Mouse (Mus musculus) megakaryocyte, adult 5-6 weeks (primary cell): ENCODE results near the gene Il6. TPM values are rescaled to one million over a fixed set of nuclear protein-coding genes. Genes with fewer than 3 reads are reported as not detected.
"Not testable (repeated sequence)": the region's sequence is repeated elsewhere in the genome, so short reads cannot be mapped to it uniquely, and the experiment has no call there.

Experiments used
- ATAC-seq: 2 replicates; pipeline ENCODE4 v1.8.0; 2016; ENCODE audit warnings: mild to moderate bottlenecking, inconsistent platforms; ENCODE audit not compliant: poor library complexity, severe bottlenecking
- total RNA-seq, 2 experiments: library from RNA; stranded (forward) in 1 of 2; stranded (reverse) in 1 of 2; fragments of 153-499, 151-499 nt in 1 of 2; fragments of 221-1000, 200-1000 nt in 1 of 2; gene quantifications; 2 replicates each; pipeline versions ENCODE4 v1.2.3 to v1.2.4; 2015 to 2017

Gene Il6
- total RNA-seq (2015) (14.1 and 24.4 TPM in 2 replicates), total RNA-seq (2017) (9.5 and 11.1 TPM in 2 replicates)

DNA sequence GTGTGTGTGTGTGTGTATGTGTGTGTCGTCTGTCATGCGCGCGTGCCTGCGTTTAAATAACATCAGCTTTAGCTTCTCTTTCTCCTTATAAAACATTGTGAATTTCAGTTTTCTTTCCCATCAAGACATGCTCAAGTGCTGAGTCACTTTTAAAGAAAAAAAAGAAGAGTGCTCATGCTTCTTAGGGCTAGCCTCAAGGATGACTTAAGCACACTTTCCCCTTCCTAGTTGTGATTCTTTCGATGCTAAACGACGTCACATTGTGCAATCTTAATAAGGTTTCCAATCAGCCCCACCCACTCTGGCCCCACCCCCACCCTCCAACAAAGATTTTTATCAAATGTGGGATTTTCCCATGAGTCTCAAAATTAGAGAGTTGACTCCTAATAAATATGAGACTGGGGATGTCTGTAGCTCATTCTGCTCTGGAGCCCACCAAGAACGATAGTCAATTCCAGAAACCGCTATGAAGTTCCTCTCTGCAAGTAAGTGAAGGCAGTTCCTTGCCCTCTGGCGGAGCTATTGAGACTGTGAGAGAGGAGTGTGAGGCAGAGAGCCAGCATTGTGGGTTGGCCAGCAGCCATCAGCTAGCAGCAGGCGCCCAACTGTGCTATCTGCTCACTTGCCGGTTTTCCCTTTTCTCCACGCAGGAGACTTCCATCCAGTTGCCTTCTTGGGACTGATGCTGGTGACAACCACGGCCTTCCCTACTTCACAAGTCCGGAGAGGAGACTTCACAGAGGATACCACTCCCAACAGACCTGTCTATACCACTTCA lies at the start of gene Il6:
Gene Il6 (plus strand): TSS at position 389 of the 778 bp plus-strand sequence.
- ATAC-seq = peak; percentile 78

DNA sequence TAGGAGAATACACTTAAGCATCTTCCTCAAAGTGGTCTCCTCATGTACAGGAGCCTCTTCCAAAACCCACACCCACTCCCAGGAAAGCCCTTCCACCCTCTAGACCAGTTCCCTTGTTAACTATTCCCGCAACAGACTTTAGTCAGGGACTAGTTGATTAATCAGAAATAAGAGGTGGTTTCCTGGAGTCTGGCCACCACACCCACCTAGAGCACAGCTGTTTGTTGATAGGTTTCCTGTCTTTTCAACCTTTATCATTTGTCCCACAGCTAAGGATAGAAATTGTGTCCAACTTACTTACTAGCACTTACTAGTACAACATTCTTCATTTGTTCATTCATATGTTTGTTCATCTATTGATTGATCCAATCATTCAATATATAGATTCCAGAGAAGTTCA lies 49.4 kb upstream of the Il6 start:
- no peak for ATAC-seq

DNA sequence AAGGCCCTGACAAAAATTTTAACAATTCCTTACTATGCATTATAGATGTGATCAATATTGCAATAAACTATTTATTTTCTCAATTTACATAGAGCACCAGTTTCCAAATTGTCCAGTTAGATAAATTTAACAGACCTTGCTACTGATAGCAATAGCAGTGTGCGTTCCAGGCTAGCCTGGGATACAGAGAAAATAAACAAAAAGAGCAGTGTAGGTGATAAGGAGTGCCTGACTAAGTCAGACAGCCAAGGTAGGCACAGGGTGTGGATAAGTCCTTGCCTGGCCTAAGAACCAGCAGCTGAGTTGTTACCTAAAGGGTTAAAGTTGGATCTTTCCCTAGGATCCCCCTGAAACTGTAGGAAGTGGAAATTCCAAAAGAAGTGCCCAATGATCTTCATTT lies 42.7 kb upstream of the Il6 start:
- no peak for ATAC-seq

DNA sequence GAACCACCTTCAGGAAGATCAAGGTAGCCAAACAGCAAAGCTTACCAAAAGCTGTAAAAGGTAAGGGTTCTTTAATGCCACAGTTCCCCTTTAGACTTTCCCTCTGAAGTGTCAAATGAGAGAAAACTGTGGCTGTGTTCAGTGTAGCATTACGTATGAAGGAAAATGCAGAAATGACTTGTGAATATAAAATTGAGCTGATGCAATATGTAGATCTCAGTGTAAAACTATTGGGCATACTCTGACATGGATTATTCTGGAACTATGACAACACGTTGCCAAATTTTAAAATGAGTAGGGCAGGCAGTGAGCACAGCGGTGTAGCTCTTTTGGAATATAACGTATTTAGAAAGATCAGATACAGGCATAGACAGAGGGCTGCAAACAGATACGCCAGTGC lies 40.1 kb upstream of the Il6 start:
- peak; percentile 30; the same call in 1 of the 2 replicates for ATAC-seq

DNA sequence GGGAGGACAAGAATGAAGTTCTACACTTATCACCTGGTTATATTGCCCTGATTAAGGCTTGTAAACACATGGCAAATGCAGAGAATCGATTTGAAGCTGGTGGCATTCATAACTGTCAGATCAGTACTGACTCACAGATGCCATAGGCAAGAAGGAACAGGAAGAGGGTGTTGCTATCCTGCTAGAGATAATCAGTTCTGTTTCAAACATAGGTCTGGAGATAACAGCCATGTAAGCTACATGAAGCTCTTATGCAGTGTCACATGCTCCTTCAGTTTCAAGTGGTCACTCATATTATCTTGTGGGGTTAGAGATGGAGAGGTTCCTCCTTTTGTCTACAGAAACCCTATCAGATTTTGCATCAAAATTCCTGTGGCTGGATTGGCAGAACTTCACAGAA lies 39.4 kb upstream of the Il6 start:
- peak; percentile 64 for ATAC-seq

DNA sequence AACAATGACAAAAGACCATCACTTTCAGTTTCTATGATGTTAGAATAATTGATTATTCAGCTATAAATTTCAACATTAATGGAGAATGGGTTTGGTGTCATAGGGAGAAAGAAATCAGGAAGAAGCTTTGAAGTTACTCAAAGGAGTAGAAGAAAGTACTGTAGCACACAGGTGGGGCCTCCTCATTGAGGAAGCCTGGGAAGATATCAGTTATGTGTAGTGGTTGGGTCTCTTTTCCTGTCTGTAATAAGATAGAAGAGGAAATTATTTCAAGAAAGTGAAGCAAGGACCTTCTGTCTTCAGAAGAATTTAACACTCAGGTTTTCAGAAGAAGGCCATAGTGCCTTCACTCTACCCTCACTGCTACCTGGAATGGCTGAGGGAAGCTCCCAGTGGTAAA lies 38.8 kb upstream of the Il6 start:
- no peak for ATAC-seq

DNA sequence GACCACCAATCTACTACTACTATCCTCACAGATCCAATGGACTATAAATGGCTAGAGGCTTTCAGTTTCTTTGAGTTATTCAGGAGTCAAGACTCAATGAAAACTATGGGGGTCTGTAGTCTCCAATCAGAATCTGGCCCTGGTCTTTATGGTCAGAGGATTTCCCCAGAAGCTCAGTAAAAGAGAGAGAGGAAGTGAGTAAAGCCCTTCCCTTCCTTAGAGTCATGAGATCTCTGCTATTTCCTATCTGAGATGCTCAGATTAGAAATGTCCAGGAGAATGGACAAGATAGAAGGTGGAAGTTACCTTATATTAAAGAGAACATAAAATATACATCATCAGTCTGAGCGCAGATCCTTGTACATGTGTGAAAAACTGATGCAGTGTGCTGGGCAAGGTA lies 19.3 kb upstream of the Il6 start:
- peak; percentile 30; the same call in 1 of the 2 replicates for ATAC-seq

DNA sequence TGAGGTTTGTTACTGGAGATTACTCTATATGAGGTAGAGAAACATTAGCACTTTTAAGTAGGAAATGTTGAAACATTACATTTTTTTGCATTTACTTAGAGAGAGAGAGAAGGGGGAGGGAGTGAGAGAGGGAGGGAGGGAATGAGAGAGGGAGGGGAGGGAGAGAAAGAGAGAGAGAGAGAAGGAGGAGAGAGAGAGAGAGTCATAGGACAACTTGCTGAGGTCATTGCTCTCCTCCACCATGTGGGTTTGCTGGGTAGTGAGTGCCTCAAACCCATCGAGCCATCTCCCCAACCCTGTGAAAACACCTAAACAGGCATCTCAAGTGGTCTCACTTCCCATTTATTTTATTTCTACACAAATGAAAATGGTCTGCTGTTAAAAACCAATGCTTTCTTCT lies 18.6 kb upstream of the Il6 start:
- no peak for ATAC-seq

DNA sequence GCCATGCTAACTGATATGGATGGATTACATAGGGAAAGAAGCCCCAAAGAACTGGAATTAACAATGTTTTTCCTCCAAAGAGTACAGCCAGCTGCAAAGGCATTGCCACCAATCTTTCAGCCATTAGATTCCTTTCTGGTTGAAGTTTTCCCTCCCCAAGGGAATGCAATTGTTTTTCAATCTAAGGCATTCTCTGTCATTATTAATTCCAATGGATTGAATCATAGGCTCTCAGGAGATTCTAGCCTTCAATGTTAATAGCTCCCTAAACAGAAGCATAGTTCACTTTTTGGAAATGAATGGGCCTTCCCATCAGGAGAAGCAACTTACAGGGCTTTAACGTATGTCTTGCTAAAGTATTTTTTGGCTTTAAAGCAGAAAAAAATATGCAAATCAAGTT lies 15.6 kb upstream of the Il6 start:
- ATAC-seq = no peak

DNA sequence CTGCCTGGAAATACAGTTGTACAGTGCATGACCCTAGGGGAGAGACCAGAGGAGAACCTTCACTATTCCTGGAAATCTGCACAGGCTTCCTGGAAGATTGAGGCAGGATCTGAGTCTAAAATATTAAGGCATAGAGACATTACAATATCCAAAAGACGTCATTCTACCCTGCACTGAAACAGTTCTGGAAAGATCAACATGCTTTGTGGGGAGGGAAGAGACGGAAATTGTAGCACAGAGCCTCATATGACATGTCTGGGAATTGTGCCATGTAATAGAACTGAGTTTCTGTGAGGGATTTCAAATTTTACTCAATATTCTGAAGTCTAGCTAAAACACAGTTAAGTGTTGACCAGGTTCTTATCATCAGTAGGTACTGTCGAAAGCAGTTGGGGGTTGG lies 12.0 kb upstream of the Il6 start:
- ATAC-seq = no peak

DNA sequence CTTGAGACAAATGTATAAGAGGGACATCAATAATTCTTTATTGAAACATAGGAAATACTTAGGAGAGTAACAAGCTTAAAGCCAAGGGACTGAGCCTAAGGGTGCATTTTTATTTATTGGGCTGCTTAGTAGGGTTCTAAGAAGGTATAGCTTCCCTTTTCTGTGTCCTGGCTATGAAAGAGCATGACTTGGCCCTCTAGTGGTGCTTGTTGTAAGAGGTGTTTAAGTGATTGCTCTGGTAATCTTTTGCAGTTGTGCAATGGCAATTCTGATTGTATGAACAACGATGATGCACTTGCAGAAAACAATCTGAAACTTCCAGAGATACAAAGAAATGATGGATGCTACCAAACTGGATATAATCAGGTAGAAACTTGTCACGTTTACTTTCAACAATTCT lies 1.7 kb downstream of the Il6 start:
- peak; percentile 74 for ATAC-seq

DNA sequence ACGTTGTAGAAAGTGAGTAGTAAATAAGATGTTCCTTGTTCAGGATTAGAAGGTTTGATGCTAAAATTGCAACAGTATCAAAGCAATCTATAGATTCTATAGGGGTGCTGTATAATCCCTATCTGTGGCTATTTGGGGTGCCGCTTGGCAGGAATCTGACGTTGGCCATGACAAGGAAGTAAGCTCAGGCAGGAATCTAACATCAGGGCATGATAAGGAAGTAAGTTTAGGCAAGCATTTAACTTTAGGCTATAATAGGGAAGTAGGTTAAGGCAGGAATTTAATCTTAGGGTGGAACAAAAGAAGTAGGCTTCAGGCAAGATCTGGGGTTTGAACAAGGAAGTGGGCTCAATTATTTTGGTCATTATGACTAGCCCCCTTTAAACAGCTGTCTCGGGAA lies 22.9 kb downstream of the Il6 start:
- ATAC-seq = not testable (repeated sequence)

DNA sequence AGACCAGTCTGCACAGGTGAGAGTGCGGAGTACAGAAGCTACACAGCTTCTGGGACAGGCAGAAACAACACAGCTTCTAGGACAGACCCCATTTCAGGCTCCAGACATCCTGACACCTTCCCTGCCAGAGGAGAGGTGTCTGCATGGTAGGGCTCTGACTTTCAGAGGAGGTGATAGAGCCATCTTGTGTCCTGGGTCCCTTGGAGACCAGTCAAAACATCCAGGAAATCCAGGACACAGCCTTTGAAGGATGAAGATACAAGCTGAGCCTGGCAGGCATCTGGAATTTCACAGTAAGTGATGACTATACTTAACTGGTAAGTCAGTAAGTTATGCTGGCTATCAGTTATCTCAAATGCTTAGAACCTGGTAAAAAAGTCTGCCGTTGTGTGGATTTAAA lies 24.2 kb downstream of the Il6 start:
- not testable (repeated sequence) for ATAC-seq

DNA sequence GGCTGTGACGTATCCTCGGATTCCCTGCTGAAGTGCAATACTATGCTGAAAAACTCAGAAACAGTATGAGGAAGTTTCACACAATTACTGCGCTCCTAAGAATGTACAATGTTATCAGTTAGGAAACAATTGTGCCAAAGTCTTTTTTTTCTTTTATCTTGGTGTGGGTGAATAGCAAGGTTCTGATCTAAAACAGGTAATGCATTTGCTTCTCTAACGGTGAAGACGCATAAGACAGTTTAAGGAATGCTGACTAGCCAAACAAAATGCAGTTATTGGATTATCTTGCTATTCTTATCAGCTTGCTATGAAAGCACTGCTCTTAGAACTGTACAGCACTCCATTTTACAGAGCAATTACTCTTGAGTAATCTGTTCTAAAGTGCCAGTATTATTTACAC lies 26.4 kb downstream of the Il6 start:
- ATAC-seq = not testable (repeated sequence)

DNA sequence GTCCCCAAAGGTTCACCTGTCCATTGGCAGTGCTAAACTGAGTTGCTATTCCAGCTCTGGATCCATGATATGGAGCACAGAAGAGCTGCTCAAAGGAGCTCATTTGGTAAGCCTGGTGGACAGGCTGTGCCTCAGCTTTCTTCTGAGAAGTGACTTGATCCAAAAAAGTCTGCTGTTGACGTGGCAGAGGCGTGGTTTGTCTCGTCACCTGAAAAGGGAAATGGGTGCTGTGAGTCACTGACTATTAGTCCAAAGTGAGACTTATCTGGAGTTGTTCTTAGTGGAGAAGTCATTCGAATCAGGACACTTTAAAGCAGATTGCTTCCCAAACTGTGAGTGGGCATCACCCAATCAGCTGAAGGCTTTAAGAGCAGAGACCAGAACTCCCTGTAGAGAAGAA lies 26.9 kb downstream of the Il6 start:
- ATAC-seq = peak; percentile 88

DNA sequence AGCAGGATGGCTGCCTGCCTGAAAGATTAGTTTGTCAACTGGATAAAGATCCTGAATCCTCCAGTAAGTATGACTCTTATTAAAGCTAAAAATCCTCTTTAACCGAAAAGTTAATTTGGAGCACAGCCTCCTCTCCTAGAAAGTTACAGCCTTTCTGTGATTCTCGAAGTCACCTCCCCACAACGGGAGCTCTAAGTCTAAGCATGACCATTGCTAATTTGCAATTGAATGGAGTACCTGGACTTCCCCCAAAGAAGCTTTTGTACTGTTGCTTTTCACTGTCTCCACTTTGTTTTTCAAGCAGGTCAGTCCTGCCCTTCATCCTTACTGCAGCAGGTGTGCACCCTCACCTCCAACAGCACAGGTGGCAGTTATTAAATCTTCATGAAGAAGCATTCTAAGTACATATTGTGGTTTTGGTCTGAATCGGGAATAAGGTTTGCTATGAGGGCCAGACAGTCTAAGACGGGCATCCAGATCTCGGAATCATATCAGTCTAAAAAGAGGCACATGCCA lies 45.4 kb downstream of the Il6 start:
- ATAC-seq = no peak

DNA sequence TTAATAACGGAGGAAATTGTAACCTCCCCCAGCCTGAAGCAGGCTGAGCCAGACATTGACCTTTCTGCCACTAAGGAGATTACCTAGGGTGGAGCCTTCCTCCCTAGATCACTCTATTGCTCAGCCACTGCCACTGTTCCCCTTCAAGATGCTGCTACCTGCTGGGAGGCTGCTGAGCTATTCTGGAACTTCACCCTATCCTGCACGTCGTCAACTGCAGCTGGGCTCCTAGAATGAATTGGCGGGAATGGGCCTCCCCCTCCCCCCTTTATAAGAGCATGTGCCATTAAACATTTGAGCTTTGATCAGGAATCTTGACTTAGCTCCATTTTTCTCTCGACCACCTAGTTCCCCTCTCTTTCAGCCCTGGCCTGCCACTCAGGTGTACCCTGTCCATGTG lies 46.7 kb downstream of the Il6 start:
- not testable (repeated sequence) for ATAC-seq

DNA sequence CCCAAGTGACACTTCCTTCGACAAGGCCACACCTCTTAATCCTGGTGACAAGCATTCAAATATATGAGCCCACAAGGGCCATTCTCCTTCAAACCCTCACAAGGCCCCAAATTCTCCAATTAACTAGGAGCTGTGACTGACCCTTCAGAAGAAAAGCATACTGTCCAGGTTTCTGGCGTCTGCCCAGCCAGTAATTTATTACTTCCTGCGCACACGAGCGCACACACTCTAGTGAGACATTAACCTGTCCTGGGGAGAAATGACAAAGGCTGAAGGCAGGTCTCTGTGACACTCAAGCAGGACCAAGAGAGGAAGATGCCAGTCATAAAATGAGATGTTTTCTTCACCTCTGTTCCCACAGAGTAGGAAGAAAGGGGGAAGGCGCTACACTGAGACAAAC lies 54.8 kb downstream of the Il6 start:
- ATAC-seq = no peak

Other genes starting within 250 kb of the Il6 start
- 123 and 146 TPM in 2 replicates for gene Tyms, start 60.5 kb downstream of the Il6 start, total RNA-seq (2015)
- gene Tyms, start 60.5 kb downstream of the Il6 start, total RNA-seq (2017) = 91.0 and 114 TPM in 2 replicates
- not detected in 2 replicates for gene Garem2, start 92.0 kb downstream of the Il6 start, total RNA-seq (2015)
- gene Garem2, start 92.0 kb downstream of the Il6 start, total RNA-seq (2017) = not detected in 2 replicates
- not detected in 2 replicates for gene 3110082J24Rik, start 93.0 kb downstream of the Il6 start, total RNA-seq (2015)
- gene 3110082J24Rik, start 93.0 kb downstream of the Il6 start, total RNA-seq (2017) = not detected in 2 replicates
- 45.5 and 46.4 TPM in 2 replicates for gene Hadha, start 142.0 kb downstream of the Il6 start, total RNA-seq (2015)
- 119 and 133 TPM in 2 replicates for gene Hadha, start 142.0 kb downstream of the Il6 start, total RNA-seq (2017)
- gene Hadhb, start 142.1 kb downstream of the Il6 start, total RNA-seq (2015) = 44.1 and 50.8 TPM in 2 replicates
- 56.8 and 66.5 TPM in 2 replicates for gene Hadhb, start 142.1 kb downstream of the Il6 start, total RNA-seq (2017)
- gene Adgrf3, start 192.6 kb downstream of the Il6 start, total RNA-seq (2015) = not detected in 2 replicates
- not detected in 2 replicates for gene Adgrf3, start 192.6 kb downstream of the Il6 start, total RNA-seq (2017)
- gene Selenoi, start 219.5 kb downstream of the Il6 start, total RNA-seq (2015) = 16.1 and 17.2 TPM in 2 replicates
- 29.2 and 37.1 TPM in 2 replicates for gene Selenoi, start 219.5 kb downstream of the Il6 start, total RNA-seq (2017)